Mouse (Mus musculus): ENCODE results near the gene Cfap157.
A peak's percentile ranks its signal among the peaks of the same experiment; 100 is the strongest.

The Cfap157 gene

DNA sequence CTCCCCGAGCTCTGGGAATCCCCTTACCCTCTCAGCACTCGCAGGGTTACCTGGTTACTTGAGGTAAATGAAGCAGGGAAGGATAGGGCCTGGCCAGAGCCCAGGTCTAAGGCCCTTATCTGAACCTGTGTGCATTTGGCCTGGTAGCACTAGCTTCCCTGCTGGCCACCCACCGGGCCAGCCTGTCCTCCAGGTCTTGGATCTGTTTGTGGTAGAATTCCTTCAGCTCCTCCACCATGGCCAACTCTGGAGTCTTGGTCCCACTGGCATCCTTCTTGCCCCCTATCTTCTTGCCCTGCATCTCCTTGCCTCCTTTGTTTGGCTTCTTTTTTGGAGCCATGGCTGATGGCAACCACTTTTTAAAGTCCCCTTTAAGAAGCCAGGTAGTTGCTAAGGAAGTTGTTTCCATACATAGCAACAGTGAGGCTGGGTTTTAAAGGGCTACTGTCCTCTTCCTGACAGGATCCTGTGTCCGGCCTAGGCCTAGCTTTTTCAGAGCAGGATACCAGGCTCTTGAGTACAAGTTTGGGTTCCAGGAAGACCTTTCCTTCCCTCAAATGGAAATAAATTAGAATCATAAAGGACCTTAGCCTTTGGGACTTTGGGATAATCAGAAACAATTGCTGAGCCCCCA lies at the start of gene Cfap157:
TSS of gene Cfap157 (minus strand) at position 381 of the 634 bp plus-strand sequence.
- DNase-seq: peak; percentile 64

DNA sequence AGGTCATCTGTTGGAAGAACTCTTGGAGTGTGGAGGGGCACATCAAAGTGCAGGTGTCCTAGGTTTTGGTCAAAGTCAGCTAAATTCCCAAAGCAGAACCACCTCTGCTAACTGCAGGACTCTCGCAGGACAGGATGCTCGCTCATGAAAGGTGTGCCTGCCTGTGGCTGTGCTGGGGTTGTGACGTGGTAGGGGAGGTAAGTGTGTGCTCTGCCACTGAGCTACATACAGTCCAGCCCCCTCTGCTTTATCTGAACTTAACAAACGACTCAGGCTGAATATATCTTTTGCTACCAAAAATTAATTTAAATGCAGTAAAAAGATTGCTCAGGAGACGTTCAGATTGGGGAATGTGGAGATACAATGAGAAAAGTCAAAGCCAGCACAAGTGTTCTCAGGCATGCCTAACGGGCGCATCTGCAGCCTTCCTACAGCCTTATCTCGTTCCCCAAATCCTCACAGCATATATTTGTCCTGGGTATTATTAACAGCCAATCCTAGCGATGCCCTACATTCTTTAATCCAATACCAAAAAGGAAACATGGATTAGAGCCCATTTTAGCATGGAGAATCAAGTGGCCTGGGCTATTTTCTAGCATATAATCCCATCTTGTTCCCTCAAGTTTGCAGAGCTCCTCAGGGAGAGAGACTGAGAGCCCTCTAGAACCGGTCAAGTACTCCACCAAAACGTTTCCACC lies 44.9 kb upstream of the Cfap157 start:
- no peak for DNase-seq

GRCm38 (mm10) chr2:32825796-32826195 lies 41.6 kb upstream of the Cfap157 start:
- DNase-seq: no peak

GRCm38 (mm10) chr2:32824778-32825177 lies 40.5 kb upstream of the Cfap157 start:
- DNase-seq: no peak

DNA sequence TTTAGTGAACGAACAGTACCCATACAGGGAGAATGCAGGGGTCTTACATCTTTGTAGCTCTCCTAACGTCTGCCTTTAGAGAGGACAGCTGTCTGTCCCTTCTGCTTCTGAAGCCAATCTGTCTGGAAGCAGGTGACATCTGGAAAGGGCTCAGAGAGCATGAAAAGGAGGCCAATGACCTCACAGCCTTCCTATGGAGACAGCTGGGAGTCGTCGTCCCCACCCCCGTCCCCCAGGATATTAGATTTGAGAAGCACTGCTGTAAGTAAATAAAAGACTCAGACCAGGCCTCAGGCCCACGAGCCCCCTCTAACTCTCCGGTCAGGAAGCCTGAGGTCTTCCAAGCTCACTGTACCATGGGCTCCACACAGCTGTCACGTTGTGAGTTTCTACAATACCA lies 40.0 kb upstream of the Cfap157 start:
- DNase-seq: peak; percentile 14

GRCm38 (mm10) chr2:32823579-32824154 lies 39.4 kb upstream of the Cfap157 start:
- DNase-seq: no peak

DNA sequence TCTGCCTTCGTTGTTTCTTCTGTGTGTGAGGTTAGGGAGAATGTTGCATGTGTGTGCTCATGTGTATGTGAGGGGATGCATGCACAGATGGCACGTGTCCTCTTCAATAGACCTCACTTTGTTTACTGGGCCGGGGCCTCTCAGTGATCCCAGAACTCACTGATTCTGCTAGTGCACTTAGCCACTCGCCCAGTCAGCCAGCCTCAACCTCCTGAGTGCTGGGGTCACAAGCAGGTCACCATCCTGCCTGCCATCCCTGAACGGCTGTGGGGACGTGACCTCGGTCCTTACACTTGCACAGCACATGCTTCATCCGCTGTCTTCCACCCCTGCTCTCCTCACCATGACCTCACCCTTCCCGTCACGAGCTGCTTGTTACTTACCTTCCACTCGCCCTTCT lies 38.9 kb upstream of the Cfap157 start:
- DNase-seq: no peak

DNA sequence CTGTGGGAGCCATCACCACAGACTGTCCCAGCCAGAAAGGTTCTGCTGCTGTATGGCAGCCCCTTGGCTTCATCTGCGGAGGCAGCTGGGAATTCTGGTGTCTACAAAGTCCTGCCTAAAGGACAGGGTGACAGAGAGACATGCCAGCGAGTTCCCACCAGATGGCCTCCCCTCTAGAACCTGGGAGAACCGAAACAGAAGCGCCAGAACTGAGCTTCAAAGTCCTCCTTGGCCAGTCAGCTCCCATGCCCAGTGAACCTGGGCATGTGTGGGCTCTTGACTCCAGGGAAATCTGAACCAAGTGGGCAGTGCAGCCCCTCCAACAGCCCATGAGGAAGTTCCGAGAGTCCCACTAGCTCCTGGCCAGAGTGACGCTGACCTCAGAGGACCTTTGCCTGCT lies 38.4 kb upstream of the Cfap157 start:
- no peak for DNase-seq

DNA sequence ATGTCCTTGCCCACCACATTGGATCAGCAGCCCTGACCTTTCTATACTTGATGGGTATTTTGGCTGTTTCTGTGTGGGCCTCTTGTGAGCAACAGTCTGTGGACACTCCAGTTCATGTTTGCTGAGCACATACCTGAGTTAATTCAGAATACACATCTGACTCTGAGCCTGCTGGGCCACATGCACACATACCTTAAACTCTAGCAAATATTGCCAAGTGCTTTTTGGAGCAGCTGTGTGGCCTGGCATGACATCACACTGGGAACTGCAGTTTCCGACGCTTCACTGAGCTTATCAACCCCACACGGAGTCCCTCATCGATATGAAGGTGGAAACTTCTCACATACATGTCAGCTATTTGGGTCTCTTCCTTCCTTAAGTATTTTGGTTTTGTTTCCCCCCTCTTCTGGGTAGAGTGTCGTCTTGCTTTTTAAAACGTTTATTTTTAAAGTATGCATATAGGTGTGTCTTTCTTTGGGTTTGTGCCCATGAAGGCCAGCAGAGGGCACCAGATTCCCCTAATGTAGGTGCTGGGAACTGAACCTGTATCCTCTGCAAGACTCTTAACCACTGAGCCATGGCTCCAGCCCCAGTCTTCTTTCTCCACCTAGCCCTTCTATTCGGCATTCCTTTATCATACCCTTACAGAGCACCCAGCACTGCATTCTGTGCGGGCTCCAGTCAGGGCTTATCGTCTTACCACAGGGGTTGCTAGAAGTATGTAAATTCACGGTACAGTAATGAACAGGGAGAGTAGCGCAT lies 37.0 kb upstream of the Cfap157 start:
- DNase-seq: peak; percentile 55

GRCm38 (mm10) chr2:32818208-32818607 lies 34.0 kb upstream of the Cfap157 start:
- no peak for DNase-seq

GRCm38 (mm10) chr2:32817589-32817988 lies 33.4 kb upstream of the Cfap157 start:
- no peak for DNase-seq

DNA sequence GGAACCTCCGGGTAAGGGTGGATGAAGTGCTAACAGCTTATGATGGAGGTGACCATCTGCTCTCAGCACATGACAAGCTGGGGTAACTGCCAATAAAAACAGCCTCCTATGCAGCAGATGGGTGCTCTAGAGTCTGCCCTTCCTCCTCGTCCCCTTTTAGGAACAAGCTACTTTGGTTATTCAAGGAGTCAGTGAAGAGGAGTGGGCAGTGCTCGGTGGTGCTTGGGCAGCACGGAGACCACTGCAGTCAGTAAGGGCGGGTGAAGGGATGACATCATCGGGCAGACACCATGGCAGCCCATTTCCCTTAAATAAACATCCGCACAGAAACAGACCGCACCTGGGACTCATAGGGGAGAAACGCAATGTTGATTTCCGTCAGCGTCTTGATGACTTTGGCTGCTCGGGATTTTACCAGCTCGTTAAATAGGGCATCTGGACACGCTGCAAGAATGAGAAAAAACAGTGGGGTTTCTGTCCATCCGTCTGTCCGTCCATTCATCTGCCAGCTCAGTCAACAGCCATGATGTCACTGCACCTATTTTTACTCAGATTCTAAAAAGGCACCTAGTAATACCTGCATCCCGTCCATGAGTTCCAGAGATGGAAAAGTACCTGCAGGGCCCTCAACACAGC lies 32.8 kb upstream of the Cfap157 start:
- peak; percentile 56 for DNase-seq

DNA sequence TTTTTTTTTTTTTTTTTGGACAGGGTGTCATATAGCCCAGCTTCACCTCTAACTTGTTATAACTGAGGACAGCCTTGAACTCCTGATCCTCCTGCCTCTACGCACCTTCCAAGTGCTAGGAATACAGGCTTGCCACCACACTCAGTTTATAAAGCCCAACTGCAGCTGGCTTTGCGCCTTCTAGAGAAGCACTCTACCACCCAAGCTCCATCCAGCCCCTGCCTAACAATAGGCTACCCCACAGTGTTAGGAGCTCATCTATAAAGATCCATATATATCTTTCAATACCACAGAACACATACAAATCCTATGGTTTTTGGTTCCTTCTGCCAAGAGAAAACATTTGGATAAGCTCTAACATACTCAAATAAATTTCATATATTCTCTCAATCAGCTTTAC lies 32.3 kb upstream of the Cfap157 start:
- DNase-seq: no peak

- DNase-seq: no peak
Observed at GRCm38 (mm10) chr2:32811959-32812358, 27.7 kb upstream of the Cfap157 start.

DNA sequence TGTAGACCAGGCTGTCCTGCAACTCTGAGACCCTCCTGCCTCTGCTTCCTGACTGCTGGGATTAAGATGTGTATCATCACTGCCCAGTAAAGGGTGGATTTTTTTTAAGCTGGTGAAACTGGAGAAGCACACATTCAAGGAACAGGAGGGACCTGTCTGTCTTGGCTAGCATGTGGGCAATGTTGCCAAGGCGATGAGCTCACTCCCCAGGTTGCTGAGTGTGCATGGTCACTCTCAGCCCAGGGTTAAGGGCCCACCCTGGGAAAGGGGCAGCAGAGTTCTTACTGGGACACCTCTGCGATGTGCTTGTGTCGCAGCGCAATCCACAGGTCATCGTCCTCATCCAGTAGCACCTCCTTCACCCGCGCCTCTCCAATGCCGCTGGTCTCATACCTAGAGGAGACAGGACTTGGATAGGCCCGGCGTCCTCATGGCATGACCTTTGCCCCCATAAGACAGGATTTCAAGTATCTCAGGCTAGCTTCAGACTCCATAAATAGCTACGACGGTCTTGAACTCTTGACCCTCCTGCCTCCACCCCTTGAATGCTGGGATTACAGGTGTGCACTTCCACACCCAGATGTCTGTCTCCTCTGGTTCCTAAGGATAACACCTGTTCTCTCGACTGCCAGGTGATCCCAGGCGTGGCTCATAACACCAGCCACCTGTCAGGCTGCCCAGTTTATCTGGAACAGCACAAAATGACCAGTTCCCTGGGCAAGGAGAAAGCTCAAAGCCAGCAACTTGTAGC lies 24.8 kb upstream of the Cfap157 start:
- no peak for DNase-seq

DNA sequence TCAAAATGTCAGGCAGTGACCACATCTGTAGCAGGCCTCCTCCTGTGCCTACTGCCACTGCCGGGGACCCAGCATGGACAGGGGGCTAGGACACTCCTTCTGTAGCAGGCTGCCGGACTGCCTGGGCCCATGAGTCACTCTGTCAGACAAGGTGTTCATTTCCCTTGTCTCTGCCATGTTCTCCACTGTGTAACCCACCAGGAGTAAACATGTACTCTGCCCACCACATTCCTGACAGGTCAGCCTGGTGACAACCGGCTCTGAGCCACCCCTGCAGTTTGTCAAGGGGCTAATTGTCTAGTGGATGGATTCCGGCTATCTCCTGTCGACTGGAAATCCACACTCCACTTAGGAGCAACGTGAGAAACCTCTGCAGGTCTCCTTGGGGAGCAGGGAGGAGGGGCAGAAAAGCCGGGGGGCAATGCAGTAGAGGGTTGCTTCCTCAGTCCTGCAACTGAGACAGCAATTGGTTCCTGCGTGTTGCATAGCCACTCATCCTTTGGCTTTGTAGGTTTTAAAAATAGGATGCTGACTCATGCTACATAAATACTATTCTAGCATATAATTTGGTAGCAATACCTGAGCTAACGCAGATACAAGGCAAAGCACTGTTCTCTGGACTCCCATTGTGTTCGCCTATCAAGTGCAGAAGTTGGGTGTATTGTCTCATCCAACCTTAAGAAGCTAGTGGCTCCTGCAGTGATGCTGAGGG lies 14.2 kb upstream of the Cfap157 start:
- DNase-seq: no peak

DNA sequence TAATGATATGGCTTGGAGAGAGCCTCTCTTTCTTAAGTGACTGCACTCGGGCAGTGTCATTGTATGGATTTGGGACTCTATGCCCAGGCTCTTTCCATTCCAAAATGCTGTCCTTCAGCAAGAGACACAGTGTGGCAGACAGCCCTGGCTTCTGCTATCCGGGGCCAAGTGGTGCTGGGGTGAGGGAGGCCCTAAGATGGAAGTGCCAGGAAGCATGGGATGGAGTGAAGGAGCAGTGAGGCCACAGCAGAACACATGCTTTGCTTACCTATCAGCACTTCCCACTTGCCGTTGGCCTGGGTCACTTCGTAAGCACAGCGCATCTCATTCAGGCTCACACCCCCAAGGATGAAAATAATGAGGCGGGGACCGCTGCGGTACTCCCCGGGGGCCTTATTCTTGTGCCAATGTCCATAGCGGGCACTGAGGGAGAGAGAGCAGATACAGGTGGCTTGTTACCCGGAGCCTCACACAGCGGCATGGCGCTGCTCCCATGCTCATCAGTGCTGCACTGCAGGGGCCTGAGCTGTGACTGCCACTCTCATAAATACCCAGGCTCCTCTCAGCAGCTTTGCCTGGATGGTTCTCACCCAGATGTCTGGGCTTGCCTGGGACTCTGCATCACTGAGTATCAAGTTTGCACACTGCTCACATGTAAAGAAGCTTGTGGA lies 11.7 kb upstream of the Cfap157 start:
- DNase-seq: no peak

- peak; percentile 76 for DNase-seq
Observed at GRCm38 (mm10) chr2:32791297-32791696, 7.1 kb upstream of the Cfap157 start.

- DNase-seq: no peak
Observed at GRCm38 (mm10) chr2:32788581-32788980, 4.4 kb upstream of the Cfap157 start.

- DNase-seq: peak; percentile 51
Observed at GRCm38 (mm10) chr2:32787176-32787575, 2.9 kb upstream of the Cfap157 start.

- no peak for DNase-seq
Observed at GRCm38 (mm10) chr2:32781710-32782109, 2.5 kb downstream of the Cfap157 start.

All from lung, postnatal 10 days (tissue).